Mouse (Mus musculus) small intestine, adult 2 months (tissue): ENCODE results near the gene Echs1.
A peak's percentile ranks its signal among the peaks of the same experiment; 100 is the strongest.

Experiments used
- CTCF ChIP-seq: fragments of 200-500 bp; IDR thresholded peaks from 2 replicates; pipeline ENCODE4 v1.5.1; 2012; ENCODE audit warnings: low read depth, mild to moderate bottlenecking, control low read depth, inconsistent platforms, low read length, moderate library complexity, mixed read lengths; ENCODE audit not compliant: insufficient replicate concordance, insufficient read length; ENCODE audit errors: extremely low read depth
- POLR2A ChIP-seq: fragments of 200-500 bp; IDR thresholded peaks from 2 replicates; pipeline ENCODE4 v1.6.1; 2012; ENCODE audit warnings: low read depth, mild to moderate bottlenecking, control low read depth, inconsistent platforms, low read length, moderate library complexity

GRCm38 (mm10) chr7:140078711-140079110, 37.6 kb downstream of the Echs1 start:
- TF ChIP-seq CTCF: peak; percentile 83
- no peak for TF ChIP-seq POLR2A
